8 mouse cellular contexts compared by ENCODE assay signal in genomic region chr15:79110031-79110430, GRCm38 (mm10). TPM values are rescaled to one million over a fixed set of nuclear protein-coding genes. Genes with fewer than 3 reads are reported as not detected.
DNase-seq lines count a peak whose midpoint lies in the region; ATAC-seq and TF ChIP-seq lines count a peak whose summit lies in the region.

No protein-coding gene starts in this region.

- no peak for DNase-seq in lung, adult 2 months
- no peak for DNase-seq in lung, postnatal 10 days
- DNase-seq in limb, embryonic 11.5 days (ENCODE audit: low spot score) = no peak
- DNase-seq in left cerebral cortex, postnatal 4 days = no peak
- DNase-seq in testis, postnatal 10 days (ENCODE audit: low spot score) = no peak

- peak overlapping the region; percentile 92 for H3K4me2 ChIP-seq in embryonic facial prominence, embryonic 15.5 days (replicated peaks)
- peak overlapping the region; percentile 97 for H3K4me2 ChIP-seq in limb, embryonic 11.5 days (ENCODE audit: low read depth, severe bottlenecking)
- peak overlapping the region; percentile 93 for H3K4me2 ChIP-seq in neural tube, embryonic 15.5 days

- no peaks in the 10 kb centered on the region for H3K27me3 ChIP-seq in embryonic facial prominence, embryonic 15.5 days
- no peaks in the 10 kb centered on the region for H3K27me3 ChIP-seq in limb, embryonic 11.5 days (ENCODE audit: control insufficient read depth, insufficient read depth, low read length)
- no peaks in the 10 kb centered on the region for H3K27me3 ChIP-seq in neural tube, embryonic 15.5 days (replicated peaks)

- 18% methylated on average over 9 of the region's 9 CpGs for WGBS in lung, adult 2 months
- 13% methylated on average over 9 of the region's 9 CpGs for WGBS in embryonic facial prominence, embryonic 15.5 days
- WGBS in limb, embryonic 11.5 days = 18% methylated on average over 9 of the region's 9 CpGs
- WGBS in neural tube, embryonic 15.5 days = 12% methylated on average over 9 of the region's 9 CpGs

- peaks cover 18% of the 10 kb centered on the region for H3K36me3 ChIP-seq in embryonic facial prominence, embryonic 15.5 days
- no peaks in the 10 kb centered on the region for H3K36me3 ChIP-seq in limb, embryonic 11.5 days (ENCODE audit: control insufficient read depth, insufficient read depth, low read length)
- H3K36me3 ChIP-seq in neural tube, embryonic 15.5 days = peaks cover 8% of the 10 kb centered on the region

- peaks cover 10% of the 10 kb centered on the region for H3K4me1 ChIP-seq in lung, adult 2 months (ENCODE audit: control insufficient read depth, insufficient read depth, low read length)
- peaks cover 33% of the 10 kb centered on the region for H3K4me1 ChIP-seq in embryonic facial prominence, embryonic 15.5 days
- peaks cover 15% of the 10 kb centered on the region for H3K4me1 ChIP-seq in limb, embryonic 11.5 days (ENCODE audit: control insufficient read depth, insufficient read depth, low read length)
- H3K4me1 ChIP-seq in neural tube, embryonic 15.5 days = peaks cover 31% of the 10 kb centered on the region

- intact Hi-C loops in left cerebral cortex, postnatal 4 days (cut with DNase I) = no loop called here

- H3K4me3 ChIP-seq in lung, adult 2 months (replicated peaks; ENCODE audit: extremely low read depth, low read depth, low read length) = peak overlapping the region; percentile 83
- H3K4me3 ChIP-seq in embryonic facial prominence, embryonic 15.5 days (replicated peaks) = peak overlapping the region; percentile 69
- peak overlapping the region; percentile 89 for H3K4me3 ChIP-seq in limb, embryonic 11.5 days (ENCODE audit: low read depth, low read length)
- H3K4me3 ChIP-seq in neural tube, embryonic 15.5 days (replicated peaks) = peak overlapping the region; percentile 94

- H3K9ac ChIP-seq in embryonic facial prominence, embryonic 15.5 days = peak overlapping the region; percentile 70; the same call in 1 of the 2 replicates
- peak overlapping the region; percentile 87; the same call in 1 of the 2 replicates for H3K9ac ChIP-seq in limb, embryonic 11.5 days (ENCODE audit: low read length)
- H3K9ac ChIP-seq in neural tube, embryonic 15.5 days (replicated peaks) = peak overlapping the region; percentile 93

- TF ChIP-seq POLR2A in lung, adult 2 months (IDR thresholded peaks at IDR 0.05; ENCODE audit: borderline replicate concordance, extremely low read depth, low read depth, low read length) = no peak

- TF ChIP-seq CTCF in lung, adult 2 months (IDR thresholded peaks at IDR 0.05; ENCODE audit: insufficient read depth, low read length) = no peak

- H3K27ac ChIP-seq in embryonic facial prominence, embryonic 15.5 days (replicated peaks) = peak overlapping the region; percentile 90; the same call in 1 of the 2 replicates
- no peak overlapping the region for H3K27ac ChIP-seq in limb, embryonic 11.5 days (replicated peaks; ENCODE audit: low read depth, low read length)
- peak overlapping the region; percentile 84; the same call in 1 of the 2 replicates for H3K27ac ChIP-seq in neural tube, embryonic 15.5 days (replicated peaks)

- no peaks in the 10 kb centered on the region for H3K9me3 ChIP-seq in embryonic facial prominence, embryonic 15.5 days (replicated peaks)
- no peaks in the 10 kb centered on the region for H3K9me3 ChIP-seq in limb, embryonic 11.5 days (ENCODE audit: control insufficient read depth, low read length)
- no peaks in the 10 kb centered on the region for H3K9me3 ChIP-seq in neural tube, embryonic 15.5 days (replicated peaks)

- ATAC-seq in embryonic facial prominence, embryonic 15.5 days (ENCODE audit: insufficient number of reproducible peaks, low FRiP score, low TSS enrichment, low read depth) = no peak
- no peak for ATAC-seq in limb, embryonic 11.5 days (ENCODE audit: insufficient number of reproducible peaks, low FRiP score, low TSS enrichment, low read depth)
- ATAC-seq in neural tube, embryonic 15.5 days (ENCODE audit: low FRiP score) = no peak
- no peak for ATAC-seq in monocyte, adult 5-6 weeks (replicated peaks; ENCODE audit: insufficient number of reproducible peaks, low FRiP score, low TSS enrichment, poor library complexity, severe bottlenecking)

RNA-seq across cellular contexts. Expression of gene Micall1, which starts 1.3 kb away (rescaled TPM):
- 31.9 and 36.1 TPM in 2 replicates for polyA plus RNA-seq in lung, adult 2 months (2012; rRNA removed)
- polyA plus RNA-seq in embryonic facial prominence, embryonic 15.5 days (2015; fragmentation: Nextera tagmentation; extraction: Ambion mirVana) = 16.8 and 17.3 TPM in 2 replicates
- 7.8 and 8.1 TPM in 2 replicates for polyA plus RNA-seq in limb, embryonic 11.5 days (2014; fragmentation: Nextera tagmentation; extraction: Ambion mirVana)
- 11.6 and 12.2 TPM in 2 replicates for polyA plus RNA-seq in neural tube, embryonic 15.5 days (2015; fragmentation: Nextera tagmentation; extraction: Ambion mirVana)
- total RNA-seq in monocyte, adult 5-6 weeks (2017) = 12.9 to 26.3 TPM (median 16.2 TPM) in 3 replicates
- total RNA-seq in left cerebral cortex, postnatal 4 days (2021) = 10 to 100 TPM; 61.5 to 66.6 TPM

RNA-seq across cellular contexts. Expression of gene Polr2f, which starts 30.8 kb away (rescaled TPM):
- polyA plus RNA-seq in lung, adult 2 months (2012; rRNA removed) = 35.2 and 38.9 TPM in 2 replicates
- polyA plus RNA-seq in embryonic facial prominence, embryonic 15.5 days (2015; fragmentation: Nextera tagmentation; extraction: Ambion mirVana) = 304 and 333 TPM in 2 replicates
- 354 and 385 TPM in 2 replicates for polyA plus RNA-seq in limb, embryonic 11.5 days (2014; fragmentation: Nextera tagmentation; extraction: Ambion mirVana)
- 248 and 249 TPM in 2 replicates for polyA plus RNA-seq in neural tube, embryonic 15.5 days (2015; fragmentation: Nextera tagmentation; extraction: Ambion mirVana)
- total RNA-seq in monocyte, adult 5-6 weeks (2017) = 26.5 to 98.4 TPM (median 53.0 TPM) in 3 replicates
- total RNA-seq in left cerebral cortex, postnatal 4 days (2021) = 100 to 1,000 TPM; 143 to 152 TPM

RNA-seq across cellular contexts. Expression of gene 1700088E04Rik, which starts 31.0 kb away (rescaled TPM):
- 20.1 and 20.8 TPM in 2 replicates for polyA plus RNA-seq in lung, adult 2 months (2012; rRNA removed)
- 17.2 and 25.2 TPM in 2 replicates for polyA plus RNA-seq in embryonic facial prominence, embryonic 15.5 days (2015; fragmentation: Nextera tagmentation; extraction: Ambion mirVana)
- 4.5 and 5.1 TPM in 2 replicates for polyA plus RNA-seq in limb, embryonic 11.5 days (2014; fragmentation: Nextera tagmentation; extraction: Ambion mirVana)
- 11.3 and 12.6 TPM in 2 replicates for polyA plus RNA-seq in neural tube, embryonic 15.5 days (2015; fragmentation: Nextera tagmentation; extraction: Ambion mirVana)
- total RNA-seq in monocyte, adult 5-6 weeks (2017) = not detected in 3 replicates
- total RNA-seq in left cerebral cortex, postnatal 4 days (2021) = 10 to 100 TPM; 12.1 to 13.1 TPM

RNA-seq across cellular contexts. Expression of gene Eif3l, which starts 35.1 kb away (rescaled TPM):
- polyA plus RNA-seq in lung, adult 2 months (2012; rRNA removed) = 81.2 and 105 TPM in 2 replicates
- 197 and 205 TPM in 2 replicates for polyA plus RNA-seq in embryonic facial prominence, embryonic 15.5 days (2015; fragmentation: Nextera tagmentation; extraction: Ambion mirVana)
- 275 and 280 TPM in 2 replicates for polyA plus RNA-seq in limb, embryonic 11.5 days (2014; fragmentation: Nextera tagmentation; extraction: Ambion mirVana)
- 164 and 193 TPM in 2 replicates for polyA plus RNA-seq in neural tube, embryonic 15.5 days (2015; fragmentation: Nextera tagmentation; extraction: Ambion mirVana)
- total RNA-seq in monocyte, adult 5-6 weeks (2017) = 102 to 117 TPM (median 113 TPM) in 3 replicates
- total RNA-seq in left cerebral cortex, postnatal 4 days (2021) = 100 to 1,000 TPM; 116 to 122 TPM

RNA-seq across cellular contexts. Expression of gene Ankrd54, which starts 47.3 kb away (rescaled TPM):
- 60.7 and 67.3 TPM in 2 replicates for polyA plus RNA-seq in lung, adult 2 months (2012; rRNA removed)
- polyA plus RNA-seq in embryonic facial prominence, embryonic 15.5 days (2015; fragmentation: Nextera tagmentation; extraction: Ambion mirVana) = 58.7 and 71.7 TPM in 2 replicates
- polyA plus RNA-seq in limb, embryonic 11.5 days (2014; fragmentation: Nextera tagmentation; extraction: Ambion mirVana) = 56.7 and 63.2 TPM in 2 replicates
- 52.4 and 52.8 TPM in 2 replicates for polyA plus RNA-seq in neural tube, embryonic 15.5 days (2015; fragmentation: Nextera tagmentation; extraction: Ambion mirVana)
- 8.1 to 17.1 TPM (median 13.3 TPM) in 3 replicates for total RNA-seq in monocyte, adult 5-6 weeks (2017)
- 10 to 100 TPM; 25.5 to 27.2 TPM for total RNA-seq in left cerebral cortex, postnatal 4 days (2021)
